Mouse (Mus musculus) T-helper 2 cell (primary cell): Measurements from ENCODE around the gene Mctp2.

Source experiments
- in situ Hi-C: fragments of 300-600 bp; cut with MboI, MseI; formaldehyde crosslinking; loops from one replicate; pipeline ENCODE4 v1.15.1; 2025; ENCODE audit warnings: high pct_unique_total_duplicates

Gene Mctp2

GRCm38 (mm10) chr7:72181651-72182050, 124.8 kb downstream of the Mctp2 start:
- in situ Hi-C loops: no loop called here

- in situ Hi-C loops: no loop called here
Measured at GRCm38 (mm10) chr7:72169320-72169719, 137.1 kb downstream of the Mctp2 start.

DNA sequence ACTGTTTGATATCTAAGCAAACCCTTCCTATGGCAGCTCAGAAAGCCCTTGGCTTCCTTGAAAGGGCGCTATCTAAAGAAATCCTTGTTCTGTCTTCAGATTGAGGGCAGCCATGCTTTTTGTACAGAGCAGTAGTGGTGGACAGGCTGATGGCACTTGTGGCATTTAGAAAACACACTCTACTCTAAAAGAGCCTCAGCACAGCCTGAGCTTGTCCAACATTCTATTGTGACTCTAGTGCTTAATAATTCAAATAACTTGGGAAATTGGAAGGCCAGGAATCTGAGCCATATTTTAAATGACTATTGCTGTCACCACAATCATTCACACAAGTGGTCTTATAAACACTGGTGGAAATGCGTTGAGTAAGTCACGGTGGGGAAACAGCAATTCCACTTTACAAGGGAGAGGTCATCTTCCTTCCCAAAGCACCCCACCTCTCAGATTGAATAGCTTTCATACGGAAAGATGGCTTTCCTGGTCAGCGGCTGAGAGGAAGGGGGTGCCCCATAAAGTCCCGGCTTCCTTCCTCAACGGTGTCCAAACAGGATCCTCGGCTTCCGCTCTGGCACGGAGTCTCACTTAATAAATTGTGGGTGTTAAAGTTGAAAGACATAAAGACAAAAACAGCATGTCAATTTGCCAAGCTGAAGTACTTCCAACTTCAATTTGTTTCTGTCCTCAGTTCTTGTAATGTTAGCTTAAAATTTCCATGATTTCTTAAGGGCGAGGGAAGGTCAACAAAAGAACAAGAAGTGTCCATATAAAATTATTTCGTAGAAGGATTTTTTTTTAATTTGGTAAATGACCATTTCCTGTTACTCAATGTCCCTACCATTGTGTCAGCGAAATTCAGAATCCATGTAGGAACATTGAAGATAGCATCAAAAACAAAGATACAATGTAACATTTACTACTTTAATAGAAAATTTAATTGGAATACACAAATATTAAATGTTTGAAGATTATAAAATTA, 140.4 kb downstream of the Mctp2 start:
- in situ Hi-C loops: no loop called here

DNA sequence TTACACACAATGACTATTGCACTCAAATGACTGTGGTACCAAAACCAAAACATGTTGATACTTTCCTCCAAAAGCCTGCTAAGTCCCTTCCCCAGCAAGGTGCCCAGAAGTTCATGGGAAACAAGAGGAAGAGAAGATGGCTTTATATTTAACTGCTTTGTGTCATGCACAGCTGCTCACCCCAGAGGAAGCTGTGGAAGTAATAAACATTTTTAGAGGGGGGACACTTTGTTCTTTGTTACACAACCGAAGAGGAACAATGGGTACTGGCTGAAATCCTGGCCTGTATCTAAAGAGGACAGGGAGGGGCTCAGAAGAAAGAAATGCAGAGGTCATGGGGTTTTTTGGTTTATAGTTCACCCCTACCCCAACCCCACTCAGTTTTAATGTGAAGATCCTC, 144.2 kb downstream of the Mctp2 start:
- in situ Hi-C loops: no loop called here

- in situ Hi-C loops: no loop called here
Measured at GRCm38 (mm10) chr7:72159513-72160063, 146.8 kb downstream of the Mctp2 start.

GRCm38 (mm10) chr7:72150799-72151708, 155.4 kb downstream of the Mctp2 start:
- in situ Hi-C loops: no loop called here

GRCm38 (mm10) chr7:72149073-72149472, 157.3 kb downstream of the Mctp2 start:
- in situ Hi-C loops: loop anchor here (10.0 kb wide), 1 partner anchor 284 kb away; no protein-coding TSS in a partner anchor

DNA sequence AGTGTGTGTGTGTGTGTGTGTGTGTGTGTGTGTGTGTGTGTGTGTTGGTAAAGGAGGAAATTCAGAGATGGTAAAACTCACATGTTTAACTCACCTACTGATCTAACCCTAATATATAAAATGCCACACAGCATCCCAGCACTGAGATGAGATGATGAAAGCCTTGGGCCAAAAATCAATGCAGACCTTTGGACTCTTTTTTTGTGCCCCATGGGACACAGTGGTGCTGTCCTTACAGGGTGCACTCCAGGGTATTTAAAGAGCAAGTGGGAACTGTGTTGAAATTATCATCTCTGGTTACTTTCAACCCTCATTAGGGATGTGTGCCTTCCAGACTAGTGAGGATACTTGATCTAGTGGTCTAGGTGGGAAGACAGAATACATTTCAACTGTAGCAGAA, 159.6 kb downstream of the Mctp2 start:
- in situ Hi-C loops: loop anchor here (10.0 kb wide), 1 partner anchor 282 kb away; no protein-coding TSS in a partner anchor

- in situ Hi-C loops: loop anchor here (10.0 kb wide), 1 partner anchor 281 kb away; no protein-coding TSS in a partner anchor
Measured at GRCm38 (mm10) chr7:72145726-72146520, 160.5 kb downstream of the Mctp2 start.

GRCm38 (mm10) chr7:72138701-72139100, 167.7 kb downstream of the Mctp2 start:
- in situ Hi-C loops: no loop called here

- in situ Hi-C loops: no loop called here
Measured at GRCm38 (mm10) chr7:72120986-72121385, 185.4 kb downstream of the Mctp2 start.

- in situ Hi-C loops: no loop called here
Measured at GRCm38 (mm10) chr7:72119713-72120112, 186.7 kb downstream of the Mctp2 start.

DNA sequence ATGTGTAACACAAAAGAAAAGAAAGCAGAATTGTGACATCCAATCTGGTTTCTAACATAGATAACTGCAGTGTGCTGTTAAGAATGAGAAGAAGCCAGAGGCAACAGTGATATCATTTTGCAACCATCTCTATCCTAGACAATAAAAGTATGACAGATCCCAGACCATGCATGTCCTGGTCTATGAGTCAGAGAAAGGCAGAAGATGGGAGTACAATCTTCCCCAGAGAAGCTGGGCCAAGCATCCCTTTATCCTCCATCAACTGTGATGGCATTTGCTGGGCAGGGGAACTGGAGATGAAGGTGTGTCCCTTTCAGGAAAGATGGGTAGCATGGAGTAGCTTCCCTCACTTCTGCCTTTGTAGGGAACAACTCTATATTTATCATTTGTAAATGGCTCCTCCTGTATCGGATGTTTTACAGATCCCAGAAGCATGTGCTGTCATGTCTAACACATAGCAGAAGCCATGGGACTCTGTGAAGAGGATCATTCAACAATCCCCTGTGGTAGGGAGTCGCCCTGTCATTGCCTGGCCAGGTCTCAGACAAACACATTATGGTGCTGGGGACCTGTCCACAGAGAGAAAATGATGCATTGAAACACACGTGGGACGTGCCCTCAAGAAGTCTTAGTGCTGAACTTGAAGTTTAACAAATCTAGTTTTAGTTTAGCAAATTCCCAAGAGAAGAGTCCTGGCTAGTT, 188.9 kb downstream of the Mctp2 start:
- in situ Hi-C loops: no loop called here

DNA sequence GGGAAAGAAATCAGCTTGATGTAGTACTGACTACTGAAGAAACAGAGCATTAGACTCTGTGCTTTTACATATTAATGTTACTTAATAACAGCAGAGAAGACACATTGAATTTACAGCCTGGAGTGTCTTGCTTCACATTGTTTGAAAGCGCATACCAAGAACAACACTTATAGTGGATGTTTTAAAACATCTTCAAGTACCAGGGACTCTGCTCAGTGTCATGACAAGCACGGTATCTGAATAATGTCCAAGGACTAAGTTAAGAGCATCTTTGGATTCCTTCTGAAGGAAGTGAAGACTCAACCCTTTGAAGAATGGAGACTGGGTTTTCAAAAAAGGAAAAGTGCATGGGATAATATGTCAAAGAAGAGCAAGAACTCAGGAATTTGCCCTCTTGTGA, 191.3 kb downstream of the Mctp2 start:
- in situ Hi-C loops: no loop called here

DNA sequence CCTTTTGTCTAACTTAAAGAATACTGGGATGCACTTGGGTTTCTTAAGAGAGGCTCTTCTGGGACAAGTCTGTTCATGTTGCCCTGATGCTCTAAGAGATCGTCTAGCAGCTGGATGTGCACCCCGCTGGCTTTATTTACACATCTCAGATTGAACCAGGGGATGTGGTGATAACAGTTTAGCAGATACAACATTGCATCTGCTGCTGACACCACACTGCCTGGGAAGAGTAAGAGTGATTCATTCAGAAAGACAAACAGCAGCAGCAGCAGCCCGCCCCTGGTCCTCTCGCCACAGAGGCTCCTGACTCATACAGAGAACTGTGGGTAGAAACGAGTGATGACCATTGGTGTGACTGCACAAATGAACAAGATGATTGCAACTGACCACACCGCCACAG, 195.8 kb downstream of the Mctp2 start:
- in situ Hi-C loops: no loop called here

DNA sequence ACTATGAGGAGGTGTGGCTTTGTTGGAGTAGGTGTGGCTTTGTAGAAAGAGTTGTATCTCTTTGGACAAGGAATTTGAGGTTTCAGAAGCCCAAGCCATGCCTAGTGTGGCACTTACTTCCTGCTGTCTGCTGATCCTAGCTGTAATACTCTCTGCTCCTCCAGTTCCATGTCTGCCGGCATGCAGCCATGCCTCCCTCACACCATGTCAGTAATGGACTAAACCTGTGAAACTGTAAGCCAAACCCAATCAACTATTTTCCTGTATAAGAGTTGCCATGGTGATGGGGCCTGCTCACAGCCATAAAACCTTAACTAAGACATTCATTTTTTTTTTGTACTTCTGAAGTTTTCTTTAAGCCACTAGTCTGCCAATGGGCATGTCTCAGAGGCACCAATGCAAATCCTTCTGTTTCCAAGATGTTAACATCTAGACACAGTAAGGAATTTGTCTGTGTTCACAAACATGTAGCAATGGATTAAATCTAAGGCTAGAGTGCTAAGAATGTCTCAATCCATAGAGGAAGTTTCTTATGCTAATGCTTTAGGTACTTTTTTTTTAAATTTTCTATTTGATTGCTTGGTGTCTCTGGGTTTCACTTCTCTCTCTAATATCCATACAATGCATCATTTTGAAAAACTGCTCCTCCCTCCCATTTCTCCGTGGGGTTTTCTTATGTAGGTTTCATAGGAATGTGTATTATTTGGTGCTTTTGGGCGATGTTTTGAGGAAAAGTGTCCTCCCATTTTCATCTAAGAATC, 197.6 kb downstream of the Mctp2 start:
- in situ Hi-C loops: no loop called here

DNA sequence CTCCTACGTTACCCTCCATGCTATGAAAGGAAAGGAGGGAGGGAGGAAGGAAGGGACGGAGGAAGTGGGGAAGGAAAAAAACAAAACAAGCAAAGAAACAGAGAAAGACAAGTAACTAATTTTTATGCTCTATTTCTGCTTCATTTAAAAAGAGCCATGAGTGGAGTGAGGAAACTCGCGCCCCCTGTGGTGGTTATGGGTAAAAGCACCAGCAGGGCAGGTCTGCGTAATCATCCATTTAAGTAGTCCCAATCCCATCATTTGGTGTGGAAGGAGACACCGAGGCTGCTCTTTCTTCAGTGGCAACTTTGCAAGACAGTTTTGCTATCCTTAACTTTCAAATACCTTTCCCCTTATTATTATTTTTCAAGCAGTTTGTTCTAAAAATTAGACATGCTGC, 202.2 kb downstream of the Mctp2 start:
- in situ Hi-C loops: no loop called here

DNA sequence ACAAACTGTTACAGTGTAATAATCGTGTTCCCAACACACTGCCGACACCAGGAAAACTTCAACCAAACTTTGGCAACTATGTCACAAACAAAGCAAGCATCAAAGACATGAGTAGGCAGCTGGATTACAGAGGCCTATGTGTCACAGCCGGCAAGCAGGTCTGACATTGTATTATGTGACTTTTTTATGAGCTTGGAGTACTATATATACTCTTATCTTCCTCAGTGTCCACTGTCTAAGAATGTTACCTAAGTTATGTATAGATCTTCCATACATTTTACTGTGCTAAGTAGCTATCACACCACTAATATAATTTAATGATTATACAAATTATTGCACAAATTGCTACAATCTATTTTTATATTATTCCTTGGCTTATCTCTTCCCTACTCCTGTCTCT, 202.8 kb downstream of the Mctp2 start:
- in situ Hi-C loops: no loop called here

- in situ Hi-C loops: no loop called here
Measured at GRCm38 (mm10) chr7:72100683-72101082, 205.7 kb downstream of the Mctp2 start.

DNA sequence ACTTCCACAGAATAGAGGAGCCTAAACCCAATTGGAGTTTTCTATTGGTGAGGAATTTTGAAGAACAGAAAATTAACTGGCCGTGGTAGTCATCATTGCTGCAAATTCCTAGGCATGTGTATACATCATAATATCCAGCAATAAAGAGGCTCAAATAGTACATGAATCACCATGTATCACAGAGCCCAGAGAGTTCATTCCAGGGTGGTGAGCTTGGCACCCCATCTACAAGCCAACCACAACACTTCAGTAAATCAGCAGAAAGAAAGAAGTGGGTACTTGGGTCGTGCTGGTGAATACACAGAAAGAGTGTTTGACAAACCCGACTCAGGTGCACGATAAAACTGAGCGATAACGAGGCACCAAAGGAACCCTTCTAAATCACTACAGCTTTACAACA, 207.8 kb downstream of the Mctp2 start:
- in situ Hi-C loops: no loop called here
